Mouse (Mus musculus): ENCODE data around the gene Gabarap.
A peak's percentile ranks its signal among the peaks of the same experiment; 100 is the strongest.

Gene Gabarap

DNA sequence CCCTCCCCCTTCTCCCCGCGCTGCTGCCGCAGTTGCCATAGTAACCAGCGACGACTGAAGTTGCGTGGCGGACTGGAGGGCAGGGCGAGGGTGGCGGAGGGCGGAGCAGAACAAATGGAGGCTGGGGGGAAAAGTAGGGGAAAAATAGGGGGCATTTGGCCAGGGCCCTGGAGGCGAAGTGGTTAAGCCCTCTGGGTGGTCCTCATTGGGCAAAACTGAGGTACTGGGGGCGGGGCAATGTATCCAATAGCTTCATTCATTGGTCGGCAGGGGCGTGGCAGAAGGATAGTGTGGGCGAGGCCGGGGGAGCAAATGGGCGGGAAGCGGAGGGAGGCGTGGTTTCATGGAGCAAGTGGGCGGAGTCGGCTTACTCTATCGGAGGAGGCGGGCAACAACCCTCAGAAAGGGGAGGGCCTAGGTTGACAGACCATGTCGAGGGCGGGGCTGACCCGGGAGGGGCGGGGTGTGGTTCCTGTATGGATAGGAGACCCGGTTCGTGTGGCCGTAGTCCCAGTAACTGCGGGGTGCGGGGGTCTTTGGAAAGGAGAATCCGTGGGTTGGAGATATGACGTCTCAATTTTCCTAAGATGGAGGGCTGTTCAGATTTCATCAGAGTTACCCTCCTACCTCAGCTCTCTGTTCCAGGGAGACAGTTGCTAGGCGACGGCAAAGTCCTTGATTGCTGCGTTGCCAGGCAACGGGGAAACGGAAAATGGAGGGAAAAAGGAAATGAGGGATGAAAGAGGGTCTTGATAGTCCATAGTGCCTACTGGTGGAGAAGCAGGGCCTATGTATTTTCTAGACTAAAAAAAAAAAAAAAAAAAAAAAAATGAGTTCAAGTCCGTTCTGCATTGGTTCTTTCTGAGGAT lies 30.6 kb downstream of the Gabarap start:
- DNase-seq (ENCODE audit: low read depth, low spot score): peak; percentile 97

DNA sequence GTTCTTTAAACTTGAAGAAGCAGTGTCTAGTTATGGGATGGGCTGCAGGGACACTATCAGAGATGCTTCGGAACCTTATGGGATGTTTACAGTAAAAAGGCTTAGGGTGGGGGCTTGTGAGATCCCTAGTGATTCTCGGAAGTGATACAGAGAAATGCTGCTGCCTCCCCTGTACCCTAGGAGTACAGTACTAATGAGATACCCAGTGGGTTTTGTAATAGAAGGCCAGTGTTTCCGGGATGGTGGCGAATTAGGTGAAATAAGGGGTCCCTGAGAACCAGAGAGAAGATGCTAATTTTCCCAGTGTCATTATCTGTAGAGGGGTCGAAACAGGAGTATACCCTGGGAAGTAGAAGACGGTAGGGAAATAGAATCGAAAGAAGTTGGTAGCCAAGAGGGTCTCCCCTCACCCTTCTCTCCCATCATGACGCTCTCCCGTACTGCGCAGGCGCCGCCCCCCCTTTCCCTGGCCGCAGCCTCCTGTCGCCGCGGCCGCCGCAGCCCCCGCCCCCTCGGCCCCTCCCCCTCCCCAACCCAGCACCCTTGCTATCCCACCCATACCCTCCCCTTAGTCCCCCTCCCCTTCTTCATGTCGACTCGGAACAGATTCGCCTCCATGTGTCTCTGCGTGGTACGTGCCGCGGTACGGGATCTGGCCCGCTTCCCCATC lies 32.7 kb downstream of the Gabarap start:
- no peak for DNase-seq (ENCODE audit: low read depth, low spot score)

DNA sequence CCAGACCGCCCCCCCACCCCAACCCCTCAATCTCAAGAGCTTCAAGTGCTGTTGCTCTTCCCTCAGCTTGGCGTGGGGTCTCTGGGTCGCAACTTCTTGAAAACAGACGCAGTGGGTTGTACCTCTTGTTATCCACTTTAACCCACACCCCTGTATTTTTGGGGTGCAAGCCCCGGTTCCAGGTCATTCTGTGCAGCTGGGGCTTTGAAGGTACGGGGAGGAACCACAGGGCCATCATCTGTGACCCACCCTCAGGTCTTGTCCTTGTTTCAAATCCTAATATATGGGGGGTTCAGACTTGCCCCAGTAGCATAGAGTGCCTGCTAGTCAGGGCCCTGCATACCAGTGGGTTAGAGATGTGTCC lies 33.2 kb downstream of the Gabarap start:
- no peak for DNase-seq (ENCODE audit: low read depth, low spot score)

DNA sequence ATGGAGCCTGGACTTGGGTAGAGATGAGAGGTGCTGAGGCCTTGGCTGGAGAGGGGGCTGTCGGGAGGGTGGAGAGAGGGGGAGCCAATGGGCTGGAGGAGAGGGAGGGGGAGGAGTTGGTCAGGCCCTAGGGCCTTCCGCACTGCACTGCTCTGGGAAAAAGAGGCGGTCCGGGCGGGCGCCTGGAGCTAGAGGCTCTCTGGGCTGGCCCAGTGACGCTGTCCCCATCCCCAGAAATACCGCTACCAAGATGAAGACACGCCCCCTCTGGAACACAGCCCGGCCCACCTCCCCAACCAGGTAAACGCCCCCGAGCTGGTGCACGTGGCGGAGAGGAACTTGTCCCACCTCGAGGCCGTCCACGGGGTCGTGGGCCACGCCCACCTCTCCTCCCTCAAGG lies 35.7 kb downstream of the Gabarap start:
- DNase-seq (ENCODE audit: low read depth, low spot score): no peak

DNA sequence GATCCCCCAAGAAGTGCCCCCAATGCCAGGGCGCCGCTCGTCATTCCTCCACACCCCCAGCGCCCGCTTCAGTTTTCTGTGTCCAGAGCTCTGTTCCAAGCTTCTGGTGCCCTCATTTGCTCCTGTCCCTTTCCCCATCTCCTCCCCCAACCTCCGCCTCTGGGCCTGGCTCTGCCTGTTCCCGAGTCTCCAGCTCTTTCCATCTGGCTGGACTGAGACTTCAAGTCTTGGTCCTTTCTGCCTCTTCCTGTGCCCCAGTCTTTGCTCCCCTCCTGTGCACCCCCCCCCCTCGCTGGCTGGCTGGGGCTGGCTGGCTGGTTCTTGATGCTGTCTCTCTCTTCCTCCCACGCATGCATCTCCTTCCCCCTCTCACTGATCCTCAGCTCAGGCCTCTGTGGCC lies 36.5 kb downstream of the Gabarap start:
- DNase-seq (ENCODE audit: low read depth, low spot score): no peak

DNA sequence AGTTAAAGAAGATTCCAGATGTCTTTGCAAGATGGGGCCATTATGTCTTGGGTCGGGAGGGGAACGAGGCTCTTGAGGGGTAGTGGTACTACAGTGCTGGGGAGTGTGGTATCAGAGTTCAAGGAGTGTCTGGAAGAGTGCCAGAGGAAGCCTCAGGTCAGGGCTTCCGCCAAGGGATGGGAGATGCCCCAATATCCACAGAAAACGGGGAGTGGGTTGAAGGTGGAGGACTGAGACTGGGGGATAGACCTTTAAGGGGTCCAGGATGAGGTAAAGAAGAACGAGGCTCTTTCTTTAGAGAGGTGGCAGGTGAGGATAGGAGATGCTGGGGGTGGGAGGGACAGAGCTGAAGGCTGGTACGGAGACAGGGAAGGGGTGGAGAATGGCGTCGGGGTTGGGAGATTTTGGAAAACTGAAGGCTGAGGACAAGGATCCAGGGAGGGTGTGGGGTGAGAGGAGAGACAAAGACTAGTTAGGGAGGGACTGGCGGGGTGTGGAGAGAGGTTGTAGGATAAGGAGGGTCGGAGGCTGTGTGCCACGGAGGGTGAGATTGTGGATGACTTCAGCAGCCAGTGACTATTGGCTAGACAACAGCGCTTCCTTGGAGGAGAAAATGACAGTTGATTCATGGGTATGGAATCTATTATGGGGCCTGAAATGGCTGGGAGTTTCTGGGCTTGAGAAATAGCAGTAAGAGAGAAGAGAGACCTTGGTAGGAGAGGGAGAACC lies 37.6 kb downstream of the Gabarap start:
- DNase-seq (ENCODE audit: low read depth, low spot score): no peak

DNA sequence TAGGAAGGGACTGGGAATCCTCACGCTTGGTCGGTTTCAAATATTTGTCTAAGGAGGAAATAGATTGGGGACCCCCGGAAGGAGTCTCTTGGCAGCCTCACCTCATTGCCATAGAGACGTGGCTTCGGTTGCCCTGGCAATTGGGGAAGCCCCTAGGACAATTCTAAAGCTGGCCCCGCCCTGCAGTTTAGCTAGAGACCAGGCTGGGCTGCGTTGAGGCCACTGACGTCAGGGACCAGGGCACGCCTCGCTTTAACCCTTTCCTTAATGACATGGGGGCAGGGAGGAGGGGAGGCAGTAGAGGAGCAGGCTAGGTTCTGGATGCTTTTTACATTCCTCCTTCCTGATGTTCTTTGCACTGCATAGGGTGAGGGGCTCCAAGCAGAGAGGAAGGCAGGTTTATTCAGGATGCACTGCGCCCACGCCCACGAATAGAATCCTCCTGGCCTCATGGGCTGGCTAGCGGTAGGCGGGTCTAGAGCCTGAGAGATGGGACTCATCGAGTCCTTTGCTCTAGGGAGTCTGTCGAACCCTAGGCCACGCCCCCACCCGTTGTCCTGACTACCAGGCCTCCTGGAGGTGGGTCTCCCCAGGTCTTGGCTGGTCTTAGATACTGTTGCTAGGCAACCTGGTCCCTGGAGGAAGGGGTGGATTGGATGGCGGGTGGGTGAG lies 38.3 kb downstream of the Gabarap start:
- DNase-seq (ENCODE audit: low read depth, low spot score): peak; percentile 93

DNA sequence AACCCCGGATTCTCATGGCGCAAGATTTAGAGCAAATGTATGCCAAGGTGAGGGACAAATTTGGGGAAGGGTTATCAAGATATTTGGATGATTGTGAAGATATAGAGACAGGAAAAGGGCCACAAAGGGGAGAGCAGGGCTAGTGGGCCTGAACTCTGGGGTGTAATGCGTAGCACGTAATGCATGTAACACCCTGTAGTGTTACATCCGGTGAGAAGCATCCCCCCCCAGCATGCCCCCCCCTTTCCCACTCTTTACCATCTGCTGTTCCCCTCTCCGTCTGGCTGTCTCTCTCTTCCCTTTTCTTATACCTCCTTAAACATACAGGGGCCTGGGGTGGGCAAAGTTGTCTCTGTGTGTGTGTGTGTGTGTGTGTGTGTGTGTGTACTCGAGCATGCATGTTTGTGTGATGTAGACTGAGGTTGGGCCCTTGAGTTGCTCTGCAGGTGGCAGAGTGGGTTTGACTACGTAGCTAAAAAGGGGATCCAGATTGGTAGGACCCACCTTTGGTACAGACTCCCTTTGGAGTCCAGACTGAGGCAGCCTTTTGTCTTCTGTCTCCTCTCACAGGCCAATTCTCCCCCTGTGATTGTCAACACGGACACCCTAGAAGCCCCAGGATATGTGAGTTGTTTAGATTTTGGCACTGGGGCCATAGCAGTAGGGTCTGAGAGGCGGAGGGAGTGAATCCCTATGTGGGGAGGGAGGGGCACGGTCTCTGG lies 39.0 kb downstream of the Gabarap start:
- no peak for DNase-seq (ENCODE audit: low read depth, low spot score)

DNA sequence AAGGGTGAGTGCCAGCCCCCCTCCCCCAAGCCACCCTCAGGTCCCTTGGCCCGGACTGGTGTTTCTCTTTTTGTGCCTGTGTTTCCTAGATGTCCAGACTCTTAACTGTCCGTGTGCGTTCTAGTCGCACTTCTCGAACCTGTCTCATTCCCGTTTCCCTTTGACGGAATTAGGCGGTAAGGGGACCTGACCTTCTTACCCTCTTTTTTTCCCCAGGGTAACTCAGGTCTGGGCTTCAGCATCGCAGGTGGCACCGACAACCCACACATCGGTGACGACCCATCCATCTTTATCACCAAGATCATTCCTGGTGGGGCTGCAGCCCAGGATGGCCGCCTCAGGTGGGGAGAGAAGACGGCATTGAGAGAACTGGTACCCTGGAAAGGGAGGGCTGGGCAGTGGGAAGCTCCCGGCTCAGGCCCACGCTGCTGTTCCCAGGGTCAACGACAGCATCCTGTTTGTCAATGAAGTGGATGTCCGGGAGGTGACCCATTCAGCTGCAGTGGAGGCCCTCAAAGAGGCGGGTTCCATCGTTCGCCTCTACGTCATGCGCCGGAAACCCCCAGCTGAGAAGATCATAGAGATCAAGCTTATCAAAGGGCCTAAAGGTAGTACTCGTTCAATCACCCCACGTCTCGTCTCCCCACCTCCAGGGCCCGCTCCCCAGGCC lies 39.8 kb downstream of the Gabarap start:
- no peak for DNase-seq (ENCODE audit: low read depth, low spot score)

DNA sequence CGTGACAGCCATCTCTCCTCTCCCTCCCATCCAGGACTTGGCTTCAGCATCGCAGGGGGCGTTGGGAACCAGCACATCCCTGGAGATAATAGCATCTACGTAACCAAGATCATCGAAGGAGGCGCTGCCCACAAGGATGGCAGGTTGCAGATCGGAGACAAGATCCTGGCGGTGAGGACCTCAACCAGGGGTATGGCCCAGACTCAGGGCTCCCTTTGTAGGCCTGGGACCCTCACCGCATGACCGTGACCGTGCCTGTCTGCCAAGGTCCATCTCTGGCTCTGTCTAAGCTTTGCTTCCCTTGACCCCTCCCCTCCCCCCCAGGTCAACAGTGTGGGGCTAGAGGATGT lies 40.4 kb downstream of the Gabarap start:
- no peak for DNase-seq (ENCODE audit: low read depth, low spot score)

DNA sequence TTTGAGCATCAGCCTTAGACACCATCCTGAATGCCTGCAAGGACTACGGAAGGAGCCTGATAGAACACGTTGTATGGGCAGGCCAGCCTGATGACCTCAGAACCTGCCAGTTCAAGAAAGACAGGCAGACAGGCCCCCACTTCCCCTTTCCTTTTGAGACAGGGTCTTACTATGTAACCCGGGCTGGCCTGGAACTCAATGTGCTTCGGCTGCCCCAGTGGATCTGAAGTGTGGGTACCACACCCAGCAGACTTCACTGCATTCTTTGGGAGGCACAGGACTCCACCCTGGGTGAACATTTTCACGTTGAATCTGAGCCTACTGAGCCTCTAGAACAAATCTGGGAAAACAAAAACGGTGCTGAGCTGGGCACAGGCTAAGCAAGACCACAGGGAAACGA lies 47.2 kb downstream of the Gabarap start:
- no peak for DNase-seq (ENCODE audit: low read depth, low spot score)

DNA sequence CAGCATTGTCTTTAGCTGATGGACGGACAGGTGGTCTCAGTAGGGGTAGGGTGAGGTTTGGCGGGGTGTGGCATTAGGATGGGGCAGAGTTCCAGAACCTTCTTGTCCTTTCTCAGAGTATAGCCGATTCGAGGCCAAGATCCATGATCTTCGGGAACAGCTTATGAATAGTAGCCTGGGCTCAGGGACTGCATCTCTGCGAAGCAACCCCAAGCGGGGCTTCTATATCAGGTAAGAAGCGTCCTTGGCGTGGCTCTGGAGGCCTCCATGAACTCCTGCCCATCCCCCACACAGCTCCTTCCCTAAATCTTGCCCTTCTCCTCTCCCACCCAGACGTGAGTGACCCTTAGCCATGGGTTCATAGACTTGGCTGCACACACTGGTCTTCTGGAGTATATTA lies 48.7 kb downstream of the Gabarap start:
- DNase-seq (ENCODE audit: low read depth, low spot score): no peak

DNA sequence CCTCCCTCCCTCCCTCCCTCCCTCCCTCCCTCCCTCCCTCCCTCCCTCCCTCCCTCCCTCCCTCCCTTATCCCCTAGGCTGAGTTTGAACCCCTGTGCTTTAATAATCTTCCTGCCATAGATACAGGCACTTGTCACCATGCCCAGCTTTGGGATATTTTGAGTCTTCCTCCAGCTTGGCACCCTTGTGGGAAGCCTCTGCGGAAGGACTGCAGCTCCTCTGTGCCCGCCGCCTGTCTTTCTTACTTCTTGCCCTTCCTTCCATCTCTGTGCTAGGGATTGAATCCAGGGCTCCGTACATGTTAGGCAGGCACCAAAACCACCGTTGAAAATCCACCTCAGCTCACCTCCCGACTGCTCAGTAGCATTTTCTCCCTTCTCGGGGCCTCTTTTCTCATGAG lies 49.2 kb downstream of the Gabarap start:
- no peak for DNase-seq (ENCODE audit: low read depth, low spot score)

DNA sequence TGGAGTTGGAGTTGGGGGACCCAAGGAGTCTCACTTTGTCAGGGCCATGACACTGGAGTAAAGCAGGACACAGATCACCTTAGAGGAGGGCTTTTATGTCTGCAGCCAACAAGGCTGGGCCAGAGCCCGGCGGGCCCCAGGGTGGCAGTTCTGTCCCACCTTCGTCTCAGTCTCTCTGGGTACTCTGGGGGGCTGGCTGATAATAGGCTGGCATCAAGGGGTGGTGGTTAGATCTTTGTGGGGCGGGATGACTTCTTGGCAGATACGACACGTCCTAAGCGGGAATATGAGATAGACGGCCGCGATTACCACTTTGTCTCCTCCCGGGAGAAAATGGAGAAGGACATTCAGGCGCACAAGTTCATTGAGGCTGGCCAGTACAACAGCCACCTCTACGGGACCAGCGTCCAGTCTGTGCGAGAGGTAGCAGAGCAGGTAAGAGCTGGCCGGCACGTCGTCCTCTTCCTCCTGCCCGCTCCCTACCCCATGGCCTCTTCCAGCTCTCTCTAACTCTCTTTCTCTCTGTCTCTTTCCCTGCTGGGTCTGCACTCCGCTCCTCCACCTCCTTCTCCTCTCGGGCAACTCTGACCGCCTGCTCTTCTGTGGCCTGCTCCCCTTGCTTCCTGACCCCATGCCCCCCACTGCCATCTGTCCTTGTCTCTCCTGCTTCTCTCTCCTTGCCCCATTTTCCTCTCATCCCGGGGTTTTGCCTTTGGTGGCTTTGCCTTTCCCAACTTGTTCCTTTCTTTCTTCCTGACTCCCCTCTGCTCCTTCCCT lies 51.6 kb downstream of the Gabarap start:
- no peak for DNase-seq (ENCODE audit: low read depth, low spot score)

DNA sequence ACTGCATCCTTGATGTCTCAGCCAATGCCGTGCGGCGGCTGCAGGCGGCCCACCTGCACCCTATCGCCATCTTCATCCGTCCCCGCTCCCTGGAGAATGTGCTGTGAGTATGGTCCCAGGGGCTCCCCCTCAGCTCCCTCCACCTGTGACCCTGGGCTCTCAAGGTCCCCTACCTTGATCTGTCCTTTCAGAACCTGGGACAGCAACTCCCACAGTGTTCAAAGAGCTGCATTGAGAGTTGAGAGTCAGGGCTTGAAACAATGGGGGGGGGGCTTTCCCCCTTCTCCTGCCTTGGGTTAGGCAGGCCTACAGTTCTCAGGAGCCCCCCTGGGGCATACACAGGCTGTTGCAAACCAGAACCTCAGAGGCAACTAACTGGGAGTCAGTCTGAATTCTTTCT lies 52.7 kb downstream of the Gabarap start:
- DNase-seq (ENCODE audit: low read depth, low spot score): no peak

Data from telencephalon, adult 2 months (tissue).